Mouse (Mus musculus): ENCODE data around the gene Wbp1l. TPM values are rescaled to one million over a fixed set of nuclear protein-coding genes. Genes with fewer than 3 reads are reported as not detected.

Wbp1l gene
- polyA plus RNA-seq, 1 experiment from 2014 or later = 30.1 TPM

DNA sequence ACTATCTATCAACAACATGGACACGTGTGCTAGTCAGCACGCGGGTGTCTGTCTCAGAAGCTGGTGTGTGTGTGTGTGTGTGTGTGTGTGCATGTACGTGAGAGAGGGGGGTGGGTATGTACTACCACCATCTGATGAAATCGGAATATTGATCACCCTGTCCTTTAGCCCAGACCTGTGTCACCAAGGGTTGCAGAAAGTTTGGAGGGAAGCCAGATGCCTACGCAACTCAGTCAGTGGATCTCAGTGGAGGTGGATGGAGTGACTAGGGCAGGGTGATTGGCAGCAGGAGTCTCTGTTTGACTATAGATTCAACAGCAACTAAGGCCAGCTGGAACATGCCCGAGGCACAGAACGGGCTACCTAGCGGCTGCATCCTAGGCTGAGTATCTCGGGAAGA, 69.4 kb downstream of the Wbp1l start:
- no peaks in the 10 kb centered on the region for H3K27me3 ChIP-seq (ENCODE audit: control insufficient read depth, insufficient read depth, low read length)
- no peaks in the 10 kb centered on the region for H3K9me3 ChIP-seq (replicated peaks; ENCODE audit: control insufficient read depth, low read length)
- H3K4me2 ChIP-seq (ENCODE audit: low read depth, low read length) = no peak overlapping the region
- no peaks in the 10 kb centered on the region for H3K36me3 ChIP-seq (replicated peaks; ENCODE audit: control insufficient read depth, insufficient read depth, low read depth, low read length)
- no peak overlapping the region for H3K27ac ChIP-seq (replicated peaks; ENCODE audit: low read depth, low read length)
- H3K4me3 ChIP-seq (ENCODE audit: low read depth, low read length) = no peak overlapping the region
- WGBS = 85% methylated on average over 10 of the region's 10 CpGs
- H3K4me1 ChIP-seq (ENCODE audit: control insufficient read depth, insufficient read depth, low read length) = no peaks in the 10 kb centered on the region
- no peak for ATAC-seq (replicated peaks; ENCODE audit: insufficient number of reproducible peaks, low FRiP score, low TSS enrichment, low read depth)
- H3K9ac ChIP-seq (replicated peaks; ENCODE audit: low read length) = no peak overlapping the region
- DNase-seq (ENCODE audit: low spot score) = no peak

DNA sequence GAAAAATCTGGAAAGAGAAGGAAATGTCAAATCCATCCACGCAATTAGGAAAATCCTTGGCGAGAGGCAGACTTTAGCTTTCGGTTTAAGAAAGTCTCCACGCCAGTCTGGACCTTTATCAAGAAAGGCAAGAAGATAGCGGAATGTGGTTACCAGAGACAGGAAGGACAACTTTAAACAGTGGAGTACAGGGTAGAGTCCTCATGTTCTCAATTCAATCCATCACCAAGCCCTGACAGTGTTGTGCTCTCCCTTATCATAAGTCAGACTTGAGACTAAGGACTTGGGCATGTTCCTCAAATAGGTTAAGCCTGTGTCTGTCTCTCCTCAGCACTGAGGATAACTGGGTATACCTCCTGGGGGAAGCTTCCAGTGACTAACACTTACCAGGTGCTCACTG, 70.9 kb downstream of the Wbp1l start:
- H3K4me1 ChIP-seq (ENCODE audit: control insufficient read depth, insufficient read depth, low read length) = no peaks in the 10 kb centered on the region
- no peak overlapping the region for H3K4me3 ChIP-seq (ENCODE audit: low read depth, low read length)
- no peaks in the 10 kb centered on the region for H3K9me3 ChIP-seq (replicated peaks; ENCODE audit: control insufficient read depth, low read length)
- H3K36me3 ChIP-seq (replicated peaks; ENCODE audit: control insufficient read depth, insufficient read depth, low read depth, low read length) = no peaks in the 10 kb centered on the region
- no peak overlapping the region for H3K4me2 ChIP-seq (ENCODE audit: low read depth, low read length)
- WGBS = 82% methylated on average over 5 of the region's 5 CpGs
- no peaks in the 10 kb centered on the region for H3K27me3 ChIP-seq (ENCODE audit: control insufficient read depth, insufficient read depth, low read length)
- no peak for DNase-seq (ENCODE audit: low spot score)
- no peak overlapping the region for H3K27ac ChIP-seq (replicated peaks; ENCODE audit: low read depth, low read length)
- H3K9ac ChIP-seq (replicated peaks; ENCODE audit: low read length) = no peak overlapping the region
- no peak for ATAC-seq (replicated peaks; ENCODE audit: insufficient number of reproducible peaks, low FRiP score, low TSS enrichment, low read depth)

DNA sequence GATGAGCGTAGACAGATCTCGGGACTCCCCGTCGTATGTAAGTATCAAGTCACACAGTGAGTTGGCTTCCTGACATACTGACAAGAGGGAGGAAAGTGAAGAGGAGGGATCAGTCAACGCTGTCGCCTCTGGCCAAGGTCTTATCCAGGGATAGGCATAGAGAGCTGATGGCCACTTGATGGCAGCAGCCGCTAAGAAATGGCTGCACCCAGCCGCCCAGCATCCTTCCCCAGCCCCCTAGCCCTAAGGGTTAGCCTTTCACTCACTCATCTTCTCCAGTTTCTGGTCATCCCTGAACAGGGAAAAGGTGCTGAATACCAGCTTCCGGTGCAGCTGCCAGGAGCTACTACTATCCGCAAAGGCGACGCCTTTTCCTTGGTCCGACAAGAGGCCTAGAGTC, 71.8 kb downstream of the Wbp1l start:
- ATAC-seq (replicated peaks; ENCODE audit: insufficient number of reproducible peaks, low FRiP score, low TSS enrichment, low read depth) (no peak), DNase-seq (ENCODE audit: low spot score) (peak; percentile 64)
- no peak overlapping the region for H3K4me2 ChIP-seq (ENCODE audit: low read depth, low read length)
- WGBS = 21% methylated on average over 13 of the region's 13 CpGs
- no peaks in the 10 kb centered on the region for H3K36me3 ChIP-seq (replicated peaks; ENCODE audit: control insufficient read depth, insufficient read depth, low read depth, low read length)
- H3K9me3 ChIP-seq (replicated peaks; ENCODE audit: control insufficient read depth, low read length) = no peaks in the 10 kb centered on the region
- H3K4me3 ChIP-seq (ENCODE audit: low read depth, low read length) = no peak overlapping the region
- no peak overlapping the region for H3K27ac ChIP-seq (replicated peaks; ENCODE audit: low read depth, low read length)
- H3K9ac ChIP-seq (replicated peaks; ENCODE audit: low read length) = no peak overlapping the region
- no peaks in the 10 kb centered on the region for H3K4me1 ChIP-seq (ENCODE audit: control insufficient read depth, insufficient read depth, low read length)
- H3K27me3 ChIP-seq (ENCODE audit: control insufficient read depth, insufficient read depth, low read length) = no peaks in the 10 kb centered on the region

DNA sequence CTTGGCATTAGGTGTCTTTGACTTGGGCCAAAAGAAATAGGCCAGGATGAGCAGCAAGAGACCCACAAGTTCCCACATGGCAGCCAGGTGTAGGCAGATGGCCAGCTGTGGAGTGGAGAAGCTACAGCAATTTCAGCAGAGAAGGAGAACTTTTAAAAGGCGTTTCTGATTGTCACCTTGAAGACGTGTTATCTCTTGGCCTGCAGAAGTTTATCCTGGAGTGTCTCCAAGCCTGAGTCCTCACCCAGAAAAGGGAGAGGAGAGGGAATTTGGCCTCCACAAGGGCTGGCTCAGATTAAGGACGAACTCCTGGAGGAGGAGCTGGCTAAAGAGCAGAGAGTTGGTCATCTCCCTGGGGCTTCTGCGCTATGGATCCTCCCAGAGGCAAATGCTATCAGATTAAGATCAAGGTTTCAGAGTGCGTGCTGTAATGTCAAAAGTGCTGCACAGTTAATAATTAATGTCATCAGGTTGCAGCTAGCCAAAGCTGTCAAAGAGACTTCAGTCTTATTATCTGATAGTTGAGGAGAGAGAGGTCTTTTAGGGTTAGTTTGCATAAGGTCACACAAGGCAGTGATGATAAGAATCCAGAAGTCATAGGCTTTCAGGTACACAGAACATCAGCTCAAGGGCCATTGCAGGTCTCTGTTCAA, 74.0 kb downstream of the Wbp1l start, which contains the start of gene Cyp17a1:
Gene Cyp17a1 (minus strand): TSS at position 407 of the 653 bp plus-strand sequence.
- Histone ChIP-seq H3K9me3 (replicated peaks; ENCODE audit: control insufficient read depth, low read length) (no peaks in the 10 kb centered on the region), H3K4me2 (ENCODE audit: low read depth, low read length) (no peak within 1 kb of the TSS), H3K4me3 (ENCODE audit: low read depth, low read length) (no peak within 1 kb of the TSS), H3K36me3 (replicated peaks; ENCODE audit: control insufficient read depth, insufficient read depth, low read depth, low read length) (no peaks in the 10 kb centered on the region), H3K27ac (replicated peaks; ENCODE audit: low read depth, low read length) (no peak within 1 kb of the TSS), H3K4me1 (ENCODE audit: control insufficient read depth, insufficient read depth, low read length) (no peaks in the 10 kb centered on the region), H3K9ac (replicated peaks; ENCODE audit: low read length) (no peak within 1 kb of the TSS), H3K27me3 (ENCODE audit: control insufficient read depth, insufficient read depth, low read length) (no peaks in the 10 kb centered on the region)
- 67% methylated on average over 5 of the region's 5 CpGs for WGBS
- no peak for ATAC-seq (replicated peaks; ENCODE audit: insufficient number of reproducible peaks, low FRiP score, low TSS enrichment, low read depth)
- DNase-seq (ENCODE audit: low spot score) = no peak

DNA sequence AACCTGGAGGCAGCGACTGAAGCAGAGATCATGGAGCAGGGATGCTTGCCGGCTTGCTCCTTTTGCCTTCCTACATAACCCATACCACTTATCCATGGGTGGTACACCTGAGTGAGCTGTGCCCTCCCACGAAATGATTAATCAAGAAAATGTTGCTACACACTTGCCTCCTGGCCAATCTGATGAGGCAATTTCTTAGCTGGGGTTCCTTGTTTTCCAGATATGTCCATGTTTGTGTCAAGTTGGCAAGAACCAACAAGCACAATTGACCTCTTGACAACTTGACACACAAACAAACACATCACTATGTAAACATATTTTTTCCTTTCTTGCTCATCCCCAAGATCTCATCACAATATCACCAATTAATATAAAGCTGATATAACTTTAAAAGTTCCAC, 76.8 kb downstream of the Wbp1l start:
- H3K36me3 ChIP-seq (replicated peaks; ENCODE audit: control insufficient read depth, insufficient read depth, low read depth, low read length) = no peaks in the 10 kb centered on the region
- H3K4me3 ChIP-seq (ENCODE audit: low read depth, low read length) = no peak overlapping the region
- DNase-seq (ENCODE audit: low spot score) (no peak), ATAC-seq (replicated peaks; ENCODE audit: insufficient number of reproducible peaks, low FRiP score, low TSS enrichment, low read depth) (no peak)
- H3K9ac ChIP-seq (replicated peaks; ENCODE audit: low read length) = no peak overlapping the region
- no peak overlapping the region for H3K27ac ChIP-seq (replicated peaks; ENCODE audit: low read depth, low read length)
- no peaks in the 10 kb centered on the region for H3K4me1 ChIP-seq (ENCODE audit: control insufficient read depth, insufficient read depth, low read length)
- H3K27me3 ChIP-seq (ENCODE audit: control insufficient read depth, insufficient read depth, low read length) = no peaks in the 10 kb centered on the region
- H3K4me2 ChIP-seq (ENCODE audit: low read depth, low read length) = no peak overlapping the region
- H3K9me3 ChIP-seq (replicated peaks; ENCODE audit: control insufficient read depth, low read length) = no peaks in the 10 kb centered on the region
- 74% methylated on average over 3 of the region's 3 CpGs for WGBS

DNA sequence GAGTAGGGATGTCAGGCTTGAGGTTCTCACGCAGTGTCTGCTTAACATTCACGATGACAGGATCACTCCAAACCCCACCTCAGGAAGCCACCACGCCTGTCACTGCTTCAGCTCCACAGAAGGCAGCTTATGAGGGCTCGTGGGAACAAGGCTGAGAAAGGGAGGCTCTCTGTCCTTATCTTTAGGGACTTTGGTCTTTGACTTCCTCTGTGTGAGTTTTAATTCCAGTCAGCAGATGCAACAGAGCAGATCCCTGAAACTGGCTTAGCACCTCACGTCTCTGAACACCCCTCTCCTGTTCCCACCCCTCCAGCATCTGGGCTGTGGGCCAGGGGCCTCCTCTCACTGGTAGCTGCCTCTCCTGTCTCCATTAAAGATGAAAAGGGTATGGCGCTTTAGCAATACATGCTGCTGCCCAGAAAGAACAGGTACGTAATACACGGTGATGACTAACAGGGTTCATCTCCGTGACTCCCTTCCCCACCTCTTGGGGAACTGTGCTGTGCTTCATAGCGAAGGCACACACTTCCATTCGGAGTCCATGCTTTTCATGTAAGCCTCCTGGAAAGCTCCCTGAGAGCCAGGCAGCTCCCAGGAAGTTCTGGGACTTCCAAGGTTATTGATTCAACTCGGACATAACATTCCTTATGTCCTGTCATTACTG, 81.0 kb downstream of the Wbp1l start:
- Histone ChIP-seq H3K4me3 (ENCODE audit: low read depth, low read length) (no peak overlapping the region), H3K9me3 (replicated peaks; ENCODE audit: control insufficient read depth, low read length) (no peaks in the 10 kb centered on the region), H3K4me2 (ENCODE audit: low read depth, low read length) (no peak overlapping the region), H3K36me3 (replicated peaks; ENCODE audit: control insufficient read depth, insufficient read depth, low read depth, low read length) (no peaks in the 10 kb centered on the region), H3K27me3 (ENCODE audit: control insufficient read depth, insufficient read depth, low read length) (no peaks in the 10 kb centered on the region), H3K27ac (replicated peaks; ENCODE audit: low read depth, low read length) (no peak overlapping the region), H3K4me1 (ENCODE audit: control insufficient read depth, insufficient read depth, low read length) (no peaks in the 10 kb centered on the region), H3K9ac (replicated peaks; ENCODE audit: low read length) (no peak overlapping the region)
- no peak for DNase-seq (ENCODE audit: low spot score)
- 71% methylated on average over 12 of the region's 12 CpGs for WGBS
- no peak for ATAC-seq (replicated peaks; ENCODE audit: insufficient number of reproducible peaks, low FRiP score, low TSS enrichment, low read depth)

DNA sequence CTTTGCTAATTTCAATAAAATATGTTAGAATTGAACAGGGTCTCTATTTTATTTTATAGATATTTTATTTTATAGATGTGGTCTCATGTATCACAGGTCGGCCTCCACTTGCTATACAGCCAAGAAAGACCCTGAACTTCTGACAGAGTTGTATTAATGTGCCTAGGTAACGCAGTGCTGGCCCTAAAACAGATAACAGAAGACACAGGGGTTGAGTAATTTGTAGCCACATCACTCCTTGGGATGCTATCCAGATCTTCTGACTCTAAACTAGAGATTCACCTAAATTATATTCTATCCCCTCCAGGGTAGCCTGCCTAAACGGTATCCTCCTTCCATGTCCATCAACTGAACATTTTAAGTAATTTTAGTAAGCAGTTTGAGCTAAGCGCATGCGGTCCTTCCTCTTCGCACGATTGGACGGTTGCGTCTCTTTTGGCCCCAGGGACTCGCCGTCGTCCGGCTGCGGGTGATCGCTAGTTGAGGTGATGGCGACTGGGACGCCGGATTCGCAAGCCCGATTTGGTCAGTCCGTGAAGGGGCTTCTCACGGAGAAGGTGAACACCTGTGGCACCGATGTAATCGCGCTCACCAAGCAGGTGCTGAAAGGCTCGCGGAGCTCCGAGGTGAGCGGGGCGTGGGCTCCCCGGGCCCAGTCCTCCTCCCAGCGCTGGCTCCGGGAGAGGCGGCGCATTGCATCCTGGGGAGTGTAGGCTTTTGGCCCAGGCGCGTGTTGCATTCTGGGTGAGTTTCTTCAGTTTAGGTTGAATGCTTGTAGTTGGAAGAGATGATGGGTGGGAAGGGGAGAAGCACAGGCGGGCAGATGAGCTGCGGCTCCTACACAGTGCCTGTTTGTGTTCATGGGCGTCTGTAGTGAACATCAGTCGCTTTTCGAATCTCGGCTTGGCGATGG, 90.8 kb downstream of the Wbp1l start, which contains the start of gene Borcs7:
Gene Borcs7 (plus strand): TSS at position 447 of the 913 bp plus-strand sequence.
- no peaks in the 10 kb centered on the region for H3K9me3 ChIP-seq (replicated peaks; ENCODE audit: control insufficient read depth, low read length)
- H3K36me3 ChIP-seq (replicated peaks; ENCODE audit: control insufficient read depth, insufficient read depth, low read depth, low read length) = no peaks in the 10 kb centered on the region
- H3K4me3 ChIP-seq (ENCODE audit: low read depth, low read length) = peak within 1 kb of the TSS; percentile 56
- peak within 1 kb of the TSS; percentile 75 for H3K9ac ChIP-seq (replicated peaks; ENCODE audit: low read length)
- ATAC-seq (replicated peaks; ENCODE audit: insufficient number of reproducible peaks, low FRiP score, low TSS enrichment, low read depth) (peak; percentile 93), DNase-seq (ENCODE audit: low spot score) (peak; percentile 92)
- no peaks in the 10 kb centered on the region for H3K27me3 ChIP-seq (ENCODE audit: control insufficient read depth, insufficient read depth, low read length)
- 3% methylated on average over 44 of the region's 44 CpGs for WGBS
- H3K4me1 ChIP-seq (ENCODE audit: control insufficient read depth, insufficient read depth, low read length) = no peaks in the 10 kb centered on the region
- no peak within 1 kb of the TSS for H3K27ac ChIP-seq (replicated peaks; ENCODE audit: low read depth, low read length)
- peak within 1 kb of the TSS; percentile 42 for H3K4me2 ChIP-seq (ENCODE audit: low read depth, low read length)
